Mouse (Mus musculus): Measurements from ENCODE around the gene Eif2b3. TPM values are rescaled to one million over a fixed set of nuclear protein-coding genes. Genes with fewer than 3 reads are reported as not detected.

Eif2b3 gene
- polyA plus RNA-seq, 1 experiment from 2014 or later, result 45.5 TPM

DNA sequence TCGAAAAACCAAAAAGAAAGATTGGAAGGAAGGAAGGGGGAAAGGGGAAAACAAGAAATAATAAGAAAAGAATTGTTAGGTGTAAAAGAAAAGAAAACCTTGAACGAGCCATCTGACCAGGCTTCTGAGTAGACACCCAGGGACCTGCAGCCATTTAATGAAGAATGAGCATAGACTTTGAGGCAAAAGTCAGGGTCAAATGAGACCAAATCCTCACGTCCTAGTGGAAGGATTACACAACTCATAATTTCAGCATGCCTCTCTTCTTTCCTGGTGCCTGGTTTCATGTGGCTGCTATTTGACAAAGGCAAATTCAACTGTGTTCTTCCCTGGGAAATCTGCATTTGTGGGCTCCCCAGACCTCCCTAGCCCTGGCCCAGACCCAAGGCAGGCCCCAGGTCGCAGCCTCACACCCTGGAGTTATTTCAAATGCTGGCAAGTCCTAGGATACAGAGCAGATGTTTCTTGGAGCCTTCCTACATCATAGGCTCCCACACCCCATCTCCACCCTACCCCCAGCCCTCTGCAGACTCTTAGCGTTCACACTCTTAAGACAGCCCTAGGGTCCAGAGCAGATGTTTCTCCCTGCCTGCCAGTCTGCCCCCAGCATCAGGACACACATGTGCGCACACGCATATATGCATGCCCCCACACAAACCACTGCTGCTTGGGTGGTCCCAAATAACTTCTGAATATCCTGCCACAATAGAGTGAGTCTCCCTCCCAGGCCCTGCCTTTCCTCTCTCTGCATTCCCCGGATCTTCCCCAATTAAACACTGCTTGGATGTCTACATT lies 79.0 kb downstream of the Eif2b3 start:
- H3K27ac ChIP-seq, result no peak overlapping the region
- no peaks in the 10 kb centered on the region for H3K9me3 ChIP-seq
- H3K4me1 ChIP-seq (replicated peaks), result peaks cover 36% of the 10 kb centered on the region
- H3K9ac ChIP-seq (replicated peaks), result peak overlapping the region; percentile 36
- ATAC-seq, result no peak
- WGBS, result 51% methylated on average over 8 of the region's 8 CpGs
- no peaks in the 10 kb centered on the region; the same call in 1 of the 2 replicates for H3K36me3 ChIP-seq
- H3K4me2 ChIP-seq (replicated peaks), result peak overlapping the region; percentile 88
- peaks cover 51% of the 10 kb centered on the region for H3K27me3 ChIP-seq
- H3K4me3 ChIP-seq (replicated peaks), result peak overlapping the region; percentile 58; the same call in 1 of the 2 replicates

DNA sequence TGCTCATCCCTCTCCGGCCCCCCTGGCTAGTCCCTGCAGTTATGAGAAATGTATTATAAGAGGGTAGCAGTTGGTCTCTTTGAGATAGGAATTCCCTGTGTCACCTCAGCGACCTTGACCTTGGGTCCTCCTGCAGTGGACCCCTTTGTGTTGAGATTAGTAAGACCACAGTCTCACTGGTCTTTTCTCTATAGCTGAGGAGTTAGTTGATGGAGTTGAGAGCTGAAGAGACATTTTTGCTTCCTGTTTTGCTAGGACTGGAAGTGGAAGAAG lies 79.5 kb downstream of the Eif2b3 start:
- ATAC-seq, result no peak
- Histone ChIP-seq H3K4me1 (replicated peaks) (peaks cover 36% of the 10 kb centered on the region), H3K4me3 (replicated peaks) (no peak overlapping the region), H3K4me2 (replicated peaks) (peak overlapping the region; percentile 88; the same call in 1 of the 2 replicates), H3K27me3 (peaks cover 51% of the 10 kb centered on the region), H3K36me3 (no peaks in the 10 kb centered on the region; the same call in 1 of the 2 replicates), H3K9me3 (no peaks in the 10 kb centered on the region), H3K9ac (replicated peaks) (peak overlapping the region; percentile 36; the same call in 1 of the 2 replicates), H3K27ac (no peak overlapping the region)
- 37% methylated on average over 2 of the region's 2 CpGs for WGBS

DNA sequence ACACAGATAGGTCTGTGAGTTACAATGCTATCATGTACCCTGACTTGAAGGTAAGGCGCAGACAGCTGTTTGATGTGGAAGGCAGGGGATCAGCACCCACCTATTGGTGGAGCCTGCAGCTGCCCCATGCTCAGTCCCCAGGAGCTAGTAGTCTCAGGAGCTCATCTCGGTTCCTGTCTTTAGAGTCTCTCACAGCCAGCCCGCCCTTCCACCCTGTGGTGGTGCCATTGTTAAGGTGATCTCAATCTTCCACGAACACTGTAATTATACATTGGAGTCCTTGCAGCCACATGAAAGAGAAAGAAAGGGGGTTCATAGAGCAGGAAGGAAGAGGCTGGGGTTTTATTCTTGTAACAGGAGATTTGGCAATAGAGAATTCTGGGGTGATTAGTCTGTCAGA lies 80.8 kb downstream of the Eif2b3 start:
- H3K9ac ChIP-seq (replicated peaks), result no peak overlapping the region
- no peak for ATAC-seq
- H3K4me1 ChIP-seq (replicated peaks), result peaks cover 36% of the 10 kb centered on the region
- no peak overlapping the region for H3K4me2 ChIP-seq (replicated peaks)
- WGBS, result 78% methylated on average over 4 of the region's 4 CpGs
- no peaks in the 10 kb centered on the region for H3K9me3 ChIP-seq
- no peak overlapping the region for H3K27ac ChIP-seq
- H3K4me3 ChIP-seq (replicated peaks), result no peak overlapping the region
- peaks cover 39% of the 10 kb centered on the region for H3K27me3 ChIP-seq
- H3K36me3 ChIP-seq, result no peaks in the 10 kb centered on the region; the same call in 1 of the 2 replicates

DNA sequence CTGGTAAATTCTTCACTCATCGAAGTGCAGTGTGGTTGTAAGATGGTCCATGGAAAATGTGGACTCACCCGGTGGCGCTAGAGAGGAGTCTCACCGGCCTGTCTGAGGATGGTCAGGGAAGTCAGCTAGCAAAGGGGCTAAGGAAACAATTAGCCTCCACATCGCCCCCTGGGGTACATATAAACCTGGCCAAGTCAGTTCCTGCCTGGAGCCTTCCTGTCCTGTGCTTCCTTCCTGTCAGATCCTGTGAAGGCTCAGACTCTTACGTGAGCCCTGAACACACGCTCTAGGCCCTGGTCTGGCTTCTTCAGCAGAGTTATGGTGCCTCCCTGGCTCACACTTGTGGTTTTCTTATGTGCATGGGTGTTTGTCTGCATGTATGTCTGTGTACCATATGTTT lies 82.0 kb downstream of the Eif2b3 start:
- Histone ChIP-seq H3K4me3 (replicated peaks) (no peak overlapping the region), H3K36me3 (peaks cover 6% of the 10 kb centered on the region; the same call in 1 of the 2 replicates), H3K27me3 (peaks cover 28% of the 10 kb centered on the region), H3K4me1 (replicated peaks) (peaks cover 27% of the 10 kb centered on the region), H3K9me3 (no peaks in the 10 kb centered on the region), H3K27ac (no peak overlapping the region), H3K4me2 (replicated peaks) (no peak overlapping the region), H3K9ac (replicated peaks) (no peak overlapping the region)
- no peak for ATAC-seq
- 43% methylated on average over 7 of the region's 7 CpGs for WGBS

DNA sequence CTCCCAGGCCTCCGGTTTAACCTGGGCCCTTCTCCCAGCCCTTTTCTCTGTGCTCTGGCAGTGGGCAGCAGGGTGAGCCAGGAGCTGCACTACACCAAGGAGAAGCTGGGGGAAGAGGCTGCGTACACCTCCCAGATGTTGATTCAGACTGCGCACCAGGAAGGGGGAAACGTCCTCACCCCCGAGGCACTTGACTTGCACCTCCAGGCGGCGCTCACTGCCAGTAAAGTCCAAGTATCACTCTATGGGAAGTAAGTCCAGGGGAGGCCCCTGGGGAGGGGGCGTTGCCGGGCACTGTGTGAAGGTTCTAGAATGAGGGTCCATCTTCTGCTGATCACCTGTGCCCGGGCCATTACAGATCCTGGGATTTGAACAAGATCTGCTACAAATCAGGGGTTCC lies 85.5 kb downstream of the Eif2b3 start:
- 78% methylated on average over 10 of the region's 10 CpGs for WGBS
- H3K9ac ChIP-seq (replicated peaks), result no peak overlapping the region
- no peaks in the 10 kb centered on the region for H3K9me3 ChIP-seq

DNA sequence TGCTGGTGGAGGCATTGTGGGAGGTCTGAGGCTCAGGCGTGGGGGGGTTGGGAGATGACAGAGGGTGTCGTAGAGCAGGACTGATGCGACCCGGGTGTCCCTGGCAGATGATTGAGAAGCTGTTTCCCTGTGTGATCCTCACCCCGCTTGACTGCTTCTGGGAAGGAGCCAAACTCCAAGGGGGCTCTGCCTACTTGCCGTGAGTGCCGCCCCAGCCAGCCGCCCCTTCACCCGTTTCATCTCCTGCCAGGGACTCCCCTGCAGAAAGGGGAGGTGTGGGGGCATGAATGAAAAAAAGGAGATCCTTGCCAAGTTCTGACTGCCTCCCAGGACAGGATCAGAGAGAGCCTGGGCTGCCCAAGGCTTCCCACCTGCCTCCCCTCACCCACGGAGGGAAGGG lies 85.9 kb downstream of the Eif2b3 start:
- Histone ChIP-seq H3K27ac (no peak overlapping the region), H3K4me3 (replicated peaks) (no peak overlapping the region), H3K9me3 (no peaks in the 10 kb centered on the region), H3K36me3 (peaks cover 25% of the 10 kb centered on the region), H3K4me1 (replicated peaks) (no peaks in the 10 kb centered on the region), H3K4me2 (replicated peaks) (no peak overlapping the region), H3K27me3 (no peaks in the 10 kb centered on the region), H3K9ac (replicated peaks) (no peak overlapping the region)
- no peak for ATAC-seq
- WGBS, result 65% methylated on average over 10 of the region's 10 CpGs

More for the DNA sequence above, 85.5 kb downstream of the Eif2b3 start:
- no peak overlapping the region for H3K27ac ChIP-seq
- H3K4me3 ChIP-seq (replicated peaks), result no peak overlapping the region
- H3K27me3 ChIP-seq, result peaks cover 3% of the 10 kb centered on the region; the same call in 1 of the 2 replicates
- H3K4me2 ChIP-seq (replicated peaks), result no peak overlapping the region
- peaks cover 20% of the 10 kb centered on the region for H3K36me3 ChIP-seq
- ATAC-seq, result no peak
- H3K4me1 ChIP-seq (replicated peaks), result no peaks in the 10 kb centered on the region

DNA sequence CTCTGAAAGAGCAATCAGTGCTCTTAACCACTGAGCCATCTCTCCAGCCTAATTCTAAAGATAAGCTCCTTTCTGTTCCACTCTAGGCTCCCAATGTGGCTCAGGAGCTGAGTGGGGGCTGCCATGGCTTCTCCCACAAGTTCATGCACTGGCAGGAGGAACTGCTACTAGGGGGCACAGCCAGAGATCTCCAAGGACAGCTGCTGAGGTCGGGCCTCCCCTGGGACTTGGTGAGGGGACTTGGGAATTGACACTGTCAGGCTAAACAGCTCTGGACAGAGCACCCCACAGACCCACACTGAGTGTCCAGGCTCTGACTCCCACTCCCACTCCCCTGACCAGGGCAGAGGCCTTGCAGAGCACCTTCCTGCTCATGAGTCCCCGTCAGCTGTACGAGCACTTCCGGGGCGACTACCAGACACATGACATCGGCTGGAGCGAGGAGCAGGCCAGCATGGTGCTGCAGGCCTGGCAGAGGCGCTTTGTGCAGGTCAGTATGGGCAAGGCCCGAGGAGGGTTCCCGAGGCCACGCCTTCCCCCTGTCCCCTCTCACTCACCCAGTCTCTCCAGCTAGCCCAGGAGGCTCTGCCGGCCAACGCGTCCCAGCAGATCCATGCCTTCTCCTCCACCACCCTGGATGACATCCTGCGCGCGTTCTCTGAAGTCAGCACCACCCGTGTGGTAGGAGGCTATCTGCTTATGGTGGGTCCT lies 88.8 kb downstream of the Eif2b3 start:
- Histone ChIP-seq H3K4me3 (replicated peaks) (no peak overlapping the region), H3K27ac (no peak overlapping the region), H3K4me2 (replicated peaks) (no peak overlapping the region), H3K36me3 (peaks cover 49% of the 10 kb centered on the region), H3K9ac (replicated peaks) (no peak overlapping the region), H3K4me1 (replicated peaks) (no peaks in the 10 kb centered on the region), H3K27me3 (no peaks in the 10 kb centered on the region), H3K9me3 (no peaks in the 10 kb centered on the region)
- ATAC-seq, result no peak
- WGBS, result 91% methylated on average over 17 of the region's 18 CpGs

DNA sequence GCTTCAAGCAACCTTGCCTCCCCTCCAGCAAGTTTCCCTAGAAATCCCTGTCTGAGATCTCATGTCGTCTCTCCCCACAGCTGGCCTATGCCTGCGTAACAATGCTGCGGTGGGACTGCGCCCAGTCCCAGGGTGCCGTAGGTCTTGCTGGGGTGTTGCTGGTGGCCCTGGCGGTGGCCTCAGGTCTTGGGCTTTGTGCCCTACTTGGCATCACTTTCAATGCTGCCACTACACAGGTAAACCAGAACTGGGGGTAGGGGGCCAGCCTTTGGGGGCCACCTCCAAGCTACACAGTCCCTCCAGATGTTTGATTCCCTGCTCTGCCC lies 89.3 kb downstream of the Eif2b3 start:
- WGBS, result 94% methylated on average over 6 of the region's 6 CpGs
- H3K4me2 ChIP-seq (replicated peaks), result no peak overlapping the region
- peaks cover 51% of the 10 kb centered on the region for H3K36me3 ChIP-seq
- no peaks in the 10 kb centered on the region for H3K9me3 ChIP-seq
- no peak overlapping the region for H3K9ac ChIP-seq (replicated peaks)
- ATAC-seq, result no peak
- no peak overlapping the region for H3K4me3 ChIP-seq (replicated peaks)
- H3K27ac ChIP-seq, result no peak overlapping the region
- H3K4me1 ChIP-seq (replicated peaks), result no peaks in the 10 kb centered on the region
- H3K27me3 ChIP-seq, result no peaks in the 10 kb centered on the region

DNA sequence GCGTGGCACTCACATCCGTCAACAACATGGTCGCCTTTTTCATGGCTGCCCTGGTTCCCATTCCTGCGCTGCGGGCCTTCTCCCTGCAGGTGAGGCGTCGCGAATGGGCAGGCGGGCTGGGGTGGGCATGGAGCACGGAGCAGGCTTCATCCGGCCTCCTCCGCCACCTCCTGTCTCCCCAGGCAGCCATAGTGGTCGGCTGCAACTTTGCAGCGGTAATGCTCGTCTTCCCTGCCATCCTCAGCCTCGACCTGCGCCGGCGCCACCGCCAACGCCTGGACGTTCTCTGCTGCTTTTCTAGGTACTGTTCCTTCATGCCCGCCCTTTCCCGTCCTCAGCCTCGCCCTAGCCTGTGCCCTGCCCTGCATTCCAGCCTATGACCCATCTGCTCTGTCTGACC lies 90.1 kb downstream of the Eif2b3 start:
- Histone ChIP-seq H3K4me3 (replicated peaks) (no peak overlapping the region), H3K36me3 (peaks cover 54% of the 10 kb centered on the region), H3K27me3 (no peaks in the 10 kb centered on the region), H3K27ac (no peak overlapping the region), H3K9ac (replicated peaks) (no peak overlapping the region), H3K4me2 (replicated peaks) (no peak overlapping the region), H3K4me1 (replicated peaks) (no peaks in the 10 kb centered on the region), H3K9me3 (no peaks in the 10 kb centered on the region)
- ATAC-seq, result no peak
- WGBS, result 96% methylated on average over 25 of the region's 25 CpGs

DNA sequence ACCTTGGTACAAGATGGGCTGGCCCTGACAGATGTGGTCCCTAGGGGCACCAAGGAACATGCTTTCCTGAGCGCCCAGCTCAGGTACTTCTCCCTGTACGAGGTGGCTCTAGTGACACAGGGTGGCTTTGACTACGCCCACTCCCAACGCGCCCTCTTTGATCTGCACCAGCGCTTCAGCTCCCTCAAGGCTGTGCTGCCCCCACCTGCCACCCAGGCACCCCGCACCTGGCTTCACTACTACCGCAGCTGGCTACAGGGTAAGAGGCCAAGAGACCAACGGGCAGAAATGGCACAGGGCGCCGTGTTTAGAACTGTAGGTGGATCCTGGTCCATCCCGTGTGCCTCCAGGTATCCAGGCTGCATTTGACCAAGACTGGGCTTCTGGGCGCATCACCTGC lies 91.0 kb downstream of the Eif2b3 start:
- H3K9me3 ChIP-seq, result no peaks in the 10 kb centered on the region
- ATAC-seq, result no peak
- H3K9ac ChIP-seq (replicated peaks), result no peak overlapping the region
- H3K27me3 ChIP-seq, result no peaks in the 10 kb centered on the region
- peaks cover 59% of the 10 kb centered on the region for H3K36me3 ChIP-seq
- whole genome bisulfite sequencing, result 94% methylated on average over 13 of the region's 13 CpGs
- H3K4me3 ChIP-seq (replicated peaks), result no peak overlapping the region
- no peak overlapping the region for H3K27ac ChIP-seq
- no peaks in the 10 kb centered on the region for H3K4me1 ChIP-seq (replicated peaks)
- no peak overlapping the region for H3K4me2 ChIP-seq (replicated peaks)

DNA sequence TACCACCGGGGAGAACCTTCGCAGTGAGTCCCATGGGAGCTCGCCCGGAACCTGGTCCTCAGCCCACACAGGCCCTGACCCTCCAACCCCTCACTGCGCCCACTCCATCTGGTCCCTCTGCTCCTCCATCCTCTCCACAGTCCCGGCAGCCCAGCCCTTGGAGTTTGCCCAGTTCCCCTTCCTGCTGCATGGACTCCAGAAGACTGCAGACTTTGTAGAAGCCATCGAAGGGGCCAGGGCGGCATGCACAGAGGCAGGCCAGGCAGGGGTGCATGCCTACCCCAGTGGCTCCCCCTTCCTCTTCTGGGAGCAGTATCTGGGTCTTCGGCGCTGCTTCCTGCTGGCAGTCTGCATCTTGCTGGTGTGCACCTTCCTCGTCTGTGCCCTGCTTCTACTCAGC lies 91.8 kb downstream of the Eif2b3 start:
- H3K36me3 ChIP-seq, result peaks cover 58% of the 10 kb centered on the region
- ATAC-seq, result no peak
- no peaks in the 10 kb centered on the region for H3K27me3 ChIP-seq
- no peak overlapping the region for H3K27ac ChIP-seq
- no peaks in the 10 kb centered on the region for H3K9me3 ChIP-seq
- 93% methylated on average over 11 of the region's 11 CpGs for WGBS
- no peak overlapping the region for H3K4me3 ChIP-seq (replicated peaks)
- no peak overlapping the region for H3K9ac ChIP-seq (replicated peaks)
- H3K4me1 ChIP-seq (replicated peaks), result no peaks in the 10 kb centered on the region
- no peak overlapping the region for H3K4me2 ChIP-seq (replicated peaks)

DNA sequence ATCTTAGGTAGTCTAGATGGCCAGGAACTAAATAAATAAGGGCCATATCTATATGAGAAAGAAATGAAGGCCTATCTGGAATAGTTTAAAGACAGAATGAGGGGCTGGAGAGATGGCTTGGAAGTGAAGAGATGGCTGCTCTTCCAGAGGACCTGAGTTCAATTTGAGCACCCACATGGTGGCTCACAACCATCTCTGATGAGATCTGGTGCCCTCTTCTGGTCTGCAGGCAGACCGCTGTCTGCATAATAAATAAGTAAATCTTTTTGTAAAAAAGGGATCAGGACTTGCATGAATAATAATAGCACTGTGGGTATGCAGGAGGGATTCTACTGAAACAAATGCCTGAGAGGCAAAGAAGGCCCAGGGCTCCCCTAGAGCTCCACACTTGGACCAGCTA lies 94.0 kb downstream of the Eif2b3 start:
- Histone ChIP-seq H3K27ac (no peak overlapping the region), H3K4me1 (replicated peaks) (no peaks in the 10 kb centered on the region), H3K4me2 (replicated peaks) (no peak overlapping the region), H3K9ac (replicated peaks) (no peak overlapping the region), H3K4me3 (replicated peaks) (no peak overlapping the region), H3K27me3 (no peaks in the 10 kb centered on the region), H3K36me3 (peaks cover 53% of the 10 kb centered on the region), H3K9me3 (no peaks in the 10 kb centered on the region)
- no peak for ATAC-seq
- 58% methylated on average over 1 of the region's 1 CpGs for WGBS

Data from midbrain, embryonic 13.5 days (tissue).